Mouse (Mus musculus) lung, postnatal 0 days (tissue): ENCODE measurements around the gene Armc8.

Experiments
- CTCF ChIP-seq: IDR thresholded peaks from 2 replicates; pipeline ENCODE4 v1.5.1; 2016; ENCODE audit warnings: antibody characterized with exemption, mild to moderate bottlenecking
- EP300 ChIP-seq: IDR thresholded peaks from 2 replicates; pipeline ENCODE4 v1.6.1; 2016; ENCODE audit warnings: antibody characterized with exemption, mild to moderate bottlenecking, control low read depth

DNA sequence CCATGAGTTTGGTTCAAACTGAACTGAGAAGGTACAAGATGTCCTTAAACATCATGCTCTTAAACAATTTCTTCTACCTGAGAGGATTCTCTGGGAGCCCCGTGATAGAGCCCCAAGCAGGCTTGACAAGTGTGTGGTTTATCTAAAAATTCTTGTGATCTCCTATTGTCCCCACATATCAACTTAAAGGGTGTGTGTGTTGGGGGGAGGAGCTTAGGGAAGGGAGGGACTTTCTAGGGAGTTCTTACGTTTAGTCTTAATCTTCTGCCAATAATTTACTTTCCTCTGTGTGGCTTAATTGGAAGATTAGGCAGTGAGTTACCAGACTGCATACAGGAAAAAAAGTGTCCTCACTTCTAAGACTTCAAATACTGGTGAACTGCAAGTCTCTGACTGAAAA lies 43.5 kb upstream of the Armc8 start, which contains the start of gene A4gnt:
- TF ChIP-seq CTCF (no peak), EP300 (no peak)
